22 mouse cellular contexts compared by ENCODE assay signal in the genomic region with DNA sequence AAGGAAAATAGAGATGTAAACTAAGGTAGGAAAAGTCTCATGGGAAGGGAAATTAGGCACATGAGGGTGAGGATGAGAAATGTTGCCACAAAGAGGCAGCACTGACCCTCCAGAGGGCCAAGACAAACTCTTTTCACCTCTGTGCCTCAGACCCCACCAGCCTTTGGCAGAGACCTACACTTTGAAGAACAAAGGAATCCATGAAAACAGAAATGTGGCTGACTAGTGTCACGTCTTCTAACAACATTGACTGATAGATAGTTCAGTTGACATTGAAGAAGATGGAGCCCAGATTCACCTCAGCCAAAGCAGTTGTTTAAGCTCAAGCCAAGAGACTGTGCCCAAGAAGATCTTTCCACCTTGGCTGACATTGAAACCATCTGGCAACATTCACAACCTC. TPM values are rescaled to one million over a fixed set of nuclear protein-coding genes. Genes with fewer than 3 reads are reported as not detected.
A peak's percentile ranks its signal among the peaks of the same experiment; 100 is the strongest.
DNase-seq lines count a peak whose midpoint lies in the region; ATAC-seq and TF ChIP-seq lines count a peak whose summit lies in the region.
"Had no signal": no experiment of that assay in that cellular context is flagged by ENCODE, and none has a peak within 500 bp of the region (broad histone marks: within the 10 kb centered on the region; RNA-seq: fewer than 3 reads in every experiment).

No protein-coding gene starts in this region.

- DNase-seq in heart, adult 11 months = peak; percentile 61
- DNase-seq in heart, adult 2 months = no peak
- no peak for DNase-seq in heart, adult 18-20 months
- DNase-seq in heart, postnatal 0 days (ENCODE audit: low spot score) = no peak
- no peak for DNase-seq in heart, postnatal 36 days
- DNase-seq: B cell, adult 2 months; cerebellum, adult 11-12 months; cerebellum, adult 2 months; cerebellum, adult 9-10 months; cerebellum, postnatal 10 days; cerebellum, postnatal 25 days had no signal

- no peak overlapping the region; the same call in 1 of the 2 replicates for H3K27ac ChIP-seq in heart, adult 2 months
- H3K27ac ChIP-seq in heart, embryonic 13.5 days (replicated peaks) = peak overlapping the region; percentile 59
- H3K27ac ChIP-seq in heart, embryonic 11.5 days (ENCODE audit: low read depth, low read length) = no peak overlapping the region
- H3K27ac ChIP-seq in heart, embryonic 15.5 days = peak overlapping the region; percentile 86
- peak overlapping the region; percentile 31 for H3K27ac ChIP-seq in heart, postnatal 0 days (ENCODE audit: low read depth)
- H3K27ac ChIP-seq: embryonic facial prominence, embryonic 10.5 days; embryonic facial prominence, embryonic 12.5 days; forebrain, embryonic 13.5 days had no signal

- no peak for ATAC-seq in heart, embryonic 13.5 days (ENCODE audit: extremely low read depth, insufficient number of reproducible peaks, low FRiP score, low TSS enrichment)
- ATAC-seq in heart, embryonic 11.5 days (replicated peaks; ENCODE audit: insufficient number of reproducible peaks, low FRiP score, low TSS enrichment) = no peak
- ATAC-seq in heart, embryonic 15.5 days (replicated peaks; ENCODE audit: insufficient number of reproducible peaks, insufficient read depth, low FRiP score, low read depth) = no peak
- ATAC-seq in heart, postnatal 0 days (ENCODE audit: insufficient read depth, low read depth) = no peak
- ATAC-seq: activated CD4-positive, CD25-positive, alpha-beta regulatory T cell, adult 4 months; CD4-positive, CD25-positive, alpha-beta regulatory T cell, adult 4 months; forebrain, embryonic 13.5 days; Patski had no signal

- no peak overlapping the region for H3K4me2 ChIP-seq in heart, embryonic 13.5 days
- no peak overlapping the region for H3K4me2 ChIP-seq in heart, embryonic 11.5 days
- no peak overlapping the region for H3K4me2 ChIP-seq in heart, embryonic 15.5 days
- H3K4me2 ChIP-seq in heart, postnatal 0 days (ENCODE audit: low read depth, low read length) = no peak overlapping the region
- H3K4me2 ChIP-seq: embryonic facial prominence, embryonic 12.5 days; forebrain, embryonic 13.5 days had no signal

- H3K79me2 ChIP-seq in heart, adult 2 months (replicated peaks; ENCODE audit: control insufficient read depth, insufficient read depth, low read length) = no peaks in the 10 kb centered on the region

- 47% methylated on average over 1 of the region's 1 CpGs for WGBS in heart, adult 2 months
- 38% methylated on average over 1 of the region's 1 CpGs for WGBS in heart, embryonic 13.5 days
- WGBS in heart, embryonic 11.5 days (ENCODE audit: insufficient replicate concordance) = 62% methylated on average over 1 of the region's 1 CpGs
- WGBS in heart, embryonic 15.5 days = 56% methylated on average over 1 of the region's 1 CpGs
- WGBS in heart, postnatal 0 days = 41% methylated on average over 1 of the region's 1 CpGs

- intact Hi-C loops in heart, adult 2 months (cut with DNase I) = loop anchor here (5.0 kb wide), 1 partner anchor 42 kb away; no protein-coding TSS in a partner anchor
- intact Hi-C loops in heart, postnatal 36 days (cut with DNase I) = no loop called here

- TF ChIP-seq CTCF in heart, adult 2 months (IDR thresholded peaks at IDR 0.05) = no peak
- no peak for TF ChIP-seq CTCF in heart, postnatal 0 days (IDR thresholded peaks at IDR 0.05; ENCODE audit: low read depth)

- TF ChIP-seq POLR2A in heart, adult 2 months (IDR thresholded peaks at IDR 0.05; ENCODE audit: insufficient read depth, low read depth, low read length) = no peak

- no peak overlapping the region for H3K9ac ChIP-seq in heart, adult 2 months (ENCODE audit: low read depth, low read length)
- H3K9ac ChIP-seq in heart, embryonic 13.5 days = no peak overlapping the region
- no peak overlapping the region for H3K9ac ChIP-seq in heart, embryonic 11.5 days (ENCODE audit: low read depth, low read length)
- H3K9ac ChIP-seq in heart, embryonic 15.5 days = no peak overlapping the region
- no peak overlapping the region for H3K9ac ChIP-seq in heart, postnatal 0 days (replicated peaks; ENCODE audit: low read depth, low read length)
- H3K9ac ChIP-seq: embryonic facial prominence, embryonic 12.5 days; forebrain, embryonic 13.5 days had no signal

- H3K4me3 ChIP-seq in heart, adult 2 months = no peak overlapping the region
- no peak overlapping the region for H3K4me3 ChIP-seq in heart, embryonic 13.5 days
- no peak overlapping the region for H3K4me3 ChIP-seq in heart, embryonic 11.5 days (ENCODE audit: low read depth, low read length)
- no peak overlapping the region for H3K4me3 ChIP-seq in heart, embryonic 15.5 days
- no peak overlapping the region for H3K4me3 ChIP-seq in heart, postnatal 0 days (ENCODE audit: low read depth, low read length)
- H3K4me3 ChIP-seq: embryonic facial prominence, embryonic 10.5 days; embryonic facial prominence, embryonic 12.5 days; forebrain, embryonic 13.5 days had no signal

- no peaks in the 10 kb centered on the region for H3K27me3 ChIP-seq in heart, adult 2 months (ENCODE audit: control insufficient read depth, insufficient read depth, low read length)
- no peaks in the 10 kb centered on the region for H3K27me3 ChIP-seq in heart, embryonic 13.5 days (replicated peaks)
- H3K27me3 ChIP-seq in heart, embryonic 11.5 days (ENCODE audit: control insufficient read depth, insufficient read depth, low read length) = no peaks in the 10 kb centered on the region
- H3K27me3 ChIP-seq in heart, embryonic 15.5 days = no peaks in the 10 kb centered on the region
- no peaks in the 10 kb centered on the region for H3K27me3 ChIP-seq in heart, postnatal 0 days (ENCODE audit: control insufficient read depth, insufficient read depth, low read length)
- H3K27me3 ChIP-seq: CH12.LX; embryonic facial prominence, embryonic 12.5 days; forebrain, embryonic 13.5 days; Patski had no signal

- no peaks in the 10 kb centered on the region for H3K9me3 ChIP-seq in heart, embryonic 13.5 days
- H3K9me3 ChIP-seq in heart, embryonic 11.5 days (replicated peaks; ENCODE audit: control insufficient read depth, low read length) = no peaks in the 10 kb centered on the region
- H3K9me3 ChIP-seq in heart, embryonic 15.5 days (replicated peaks) = no peaks in the 10 kb centered on the region
- H3K9me3 ChIP-seq in heart, postnatal 0 days (replicated peaks; ENCODE audit: control insufficient read depth, low read length) = no peaks in the 10 kb centered on the region
- H3K9me3 ChIP-seq: embryonic facial prominence, embryonic 10.5 days; embryonic facial prominence, embryonic 12.5 days; forebrain, embryonic 13.5 days had no signal

- H3K36me3 ChIP-seq in heart, adult 2 months (ENCODE audit: control insufficient read depth, insufficient read depth, low read length) = peaks cover 2% of the 10 kb centered on the region; the same call in 1 of the 2 replicates
- H3K36me3 ChIP-seq in heart, embryonic 13.5 days = peaks cover 9% of the 10 kb centered on the region; the same call in 1 of the 2 replicates
- H3K36me3 ChIP-seq in heart, embryonic 11.5 days (ENCODE audit: control insufficient read depth, insufficient read depth, low read length) = no peaks in the 10 kb centered on the region
- H3K36me3 ChIP-seq in heart, embryonic 15.5 days = no peaks in the 10 kb centered on the region
- no peaks in the 10 kb centered on the region for H3K36me3 ChIP-seq in heart, postnatal 0 days (replicated peaks; ENCODE audit: control insufficient read depth, insufficient read depth, low read length)
- H3K36me3 ChIP-seq: embryonic facial prominence, embryonic 10.5 days; embryonic facial prominence, embryonic 12.5 days; G1E had no signal

- TF ChIP-seq EP300 in heart, adult 2 months (IDR thresholded peaks at IDR 0.05; ENCODE audit: insufficient read depth, low read depth, low read length) = no peak
- no peak for TF ChIP-seq EP300 in heart, postnatal 0 days (IDR thresholded peaks at IDR 0.05; ENCODE audit: low read depth)

- H3K4me1 ChIP-seq in heart, adult 2 months (ENCODE audit: control insufficient read depth, insufficient read depth, low read length) = peaks cover 3% of the 10 kb centered on the region
- H3K4me1 ChIP-seq in heart, embryonic 13.5 days = peaks cover 84% of the 10 kb centered on the region
- H3K4me1 ChIP-seq in heart, embryonic 11.5 days (ENCODE audit: control insufficient read depth, insufficient read depth, low read length) = peaks cover 25% of the 10 kb centered on the region
- peaks cover 51% of the 10 kb centered on the region for H3K4me1 ChIP-seq in heart, embryonic 15.5 days (replicated peaks)
- H3K4me1 ChIP-seq in heart, postnatal 0 days (ENCODE audit: control insufficient read depth, insufficient read depth) = peaks cover 34% of the 10 kb centered on the region
- H3K4me1 ChIP-seq: forebrain, embryonic 13.5 days had no signal

RNA-seq across cellular contexts. Expression of a gene that starts 57.8 kb away (rescaled TPM):
- total RNA-seq in heart, adult 2 months (2021) = 10 to 100 TPM; 33.7 to 35.2 TPM
- polyA plus RNA-seq in heart, adult 2 months (2012; rRNA removed) = 3.3 and 7.6 TPM in 2 replicates
- polyA plus RNA-seq in heart, embryonic 13.5 days (2015; fragmentation: Nextera tagmentation; extraction: Ambion mirVana) = 49.3 and 52.6 TPM in 2 replicates
- polyA plus RNA-seq in heart, embryonic 11.5 days (2014; fragmentation: Nextera tagmentation; extraction: Ambion mirVana) = 46.0 and 64.7 TPM in 2 replicates
- 57.1 and 57.8 TPM in 2 replicates for polyA plus RNA-seq in heart, embryonic 15.5 days (2015; fragmentation: Nextera tagmentation; extraction: Ambion mirVana)
- 10 to 100 TPM; 35.7 to 40.6 TPM for total RNA-seq in heart, adult 18-20 months (2021)
- total RNA-seq in heart, postnatal 0 days (2014; rRNA removed; ENCODE audit: low replicate concordance) = 21.1 and 26.8 TPM in 2 replicates
- polyA plus RNA-seq in heart, postnatal 0 days (2015; fragmentation: Nextera tagmentation; extraction: Ambion mirVana) = 33.8 and 43.7 TPM in 2 replicates
- 10 to 100 TPM; 33.1 to 33.7 TPM for total RNA-seq in heart, postnatal 36 days (2021)
- total RNA-seq: G1E had no signal
- polyA plus RNA-seq: G1E had no signal

Comparison
In these comparisons a context has a peak if more than half of its experiments do, and no peak if none do; other contexts are left out.
1. H3K27ac ChIP-seq: peak in heart, embryonic 13.5 days (single experiment), heart, embryonic 15.5 days (single experiment) and heart, postnatal 0 days (single experiment); none in heart, adult 2 months (single experiment) and heart, embryonic 11.5 days (single experiment).